Mouse (Mus musculus): Measurements from ENCODE around the gene Dnaaf5. TPM values are rescaled to one million over a fixed set of nuclear protein-coding genes. Genes with fewer than 3 reads are reported as not detected.

The Dnaaf5 gene
- polyA plus RNA-seq (2016; fragmentation: Nextera tagmentation; extraction: Ambion mirVana) = 12.9 and 13.1 TPM in 2 replicates

- under 1% methylated on average over 87 of the region's 87 CpGs for WGBS
- Histone ChIP-seq H3K36me3 (peaks cover 33% of the 10 kb centered on the region), H3K27me3 (ENCODE audit: low read depth, poor library complexity, severe bottlenecking) (no peaks in the 10 kb centered on the region), H3K4me1 (peaks cover 20% of the 10 kb centered on the region), H3K9me3 (replicated peaks) (no peaks in the 10 kb centered on the region), H3K27ac (peak within 1 kb of the TSS; percentile 85), H3K4me3 (peak within 1 kb of the TSS; percentile 91)
- peak; percentile 99 for DNase-seq (ENCODE audit: low spot score)
These were observed at the start of gene Dnaaf5, which contains the start of gene Prkar1b for GRCm38 (mm10) chr5:139149681-139150602. Gene Dnaaf5 (plus strand): TSS chr5:139150223. Gene Prkar1b (minus strand): TSS chr5:139150001.

GRCm38 (mm10) chr5:139101783-139102182, 48.2 kb upstream of the Dnaaf5 start:
- WGBS = 83% methylated on average over 6 of the region's 6 CpGs
- no peaks in the 10 kb centered on the region for H3K9me3 ChIP-seq (replicated peaks)
- no peak overlapping the region for H3K27ac ChIP-seq
- no peaks in the 10 kb centered on the region for H3K36me3 ChIP-seq
- H3K27me3 ChIP-seq (ENCODE audit: low read depth, poor library complexity, severe bottlenecking) = no peaks in the 10 kb centered on the region; the same call in 1 of the 2 replicates
- DNase-seq (ENCODE audit: low spot score) = no peak
- H3K4me3 ChIP-seq = no peak overlapping the region
- H3K4me1 ChIP-seq = peaks cover 10% of the 10 kb centered on the region

- H3K4me3 ChIP-seq = no peak overlapping the region
- DNase-seq (ENCODE audit: low spot score) = no peak
- H3K27ac ChIP-seq = no peak overlapping the region
- 84% methylated on average over 9 of the region's 9 CpGs for WGBS
- H3K27me3 ChIP-seq (ENCODE audit: low read depth, poor library complexity, severe bottlenecking) = no peaks in the 10 kb centered on the region
- no peaks in the 10 kb centered on the region for H3K36me3 ChIP-seq
- no peaks in the 10 kb centered on the region for H3K4me1 ChIP-seq
- H3K9me3 ChIP-seq (replicated peaks) = no peaks in the 10 kb centered on the region
These were observed 42.2 kb upstream of the Dnaaf5 start for GRCm38 (mm10) chr5:139107815-139108214.

- H3K36me3 ChIP-seq = no peaks in the 10 kb centered on the region
- 87% methylated on average over 2 of the region's 2 CpGs for WGBS
These were observed 39.7 kb upstream of the Dnaaf5 start for GRCm38 (mm10) chr5:139110140-139110855.

GRCm38 (mm10) chr5:139111991-139112390, 38.0 kb upstream of the Dnaaf5 start:
- no peak for DNase-seq (ENCODE audit: low spot score)
- no peak overlapping the region for H3K27ac ChIP-seq
- peaks cover 2% of the 10 kb centered on the region; the same call in 1 of the 2 replicates for H3K4me1 ChIP-seq
- H3K27me3 ChIP-seq (ENCODE audit: low read depth, poor library complexity, severe bottlenecking) = no peaks in the 10 kb centered on the region
- no peak overlapping the region for H3K4me3 ChIP-seq
- 88% methylated on average over 9 of the region's 9 CpGs for WGBS
- H3K9me3 ChIP-seq (replicated peaks) = no peaks in the 10 kb centered on the region
- no peaks in the 10 kb centered on the region for H3K36me3 ChIP-seq

More at GRCm38 (mm10) chr5:139110140-139110855, 39.7 kb upstream of the Dnaaf5 start:
- H3K4me3 ChIP-seq = no peak overlapping the region
- DNase-seq (ENCODE audit: low spot score) = no peak
- H3K27ac ChIP-seq = no peak overlapping the region
- peaks cover 2% of the 10 kb centered on the region; the same call in 1 of the 2 replicates for H3K4me1 ChIP-seq
- H3K9me3 ChIP-seq (replicated peaks) = no peaks in the 10 kb centered on the region
- H3K27me3 ChIP-seq (ENCODE audit: low read depth, poor library complexity, severe bottlenecking) = no peaks in the 10 kb centered on the region

GRCm38 (mm10) chr5:139112418-139112817, 37.6 kb upstream of the Dnaaf5 start:
- Histone ChIP-seq H3K27ac (no peak overlapping the region), H3K36me3 (no peaks in the 10 kb centered on the region), H3K4me1 (peaks cover 2% of the 10 kb centered on the region; the same call in 1 of the 2 replicates), H3K4me3 (no peak overlapping the region), H3K9me3 (replicated peaks) (no peaks in the 10 kb centered on the region), H3K27me3 (ENCODE audit: low read depth, poor library complexity, severe bottlenecking) (no peaks in the 10 kb centered on the region)
- WGBS = 87% methylated on average over 9 of the region's 9 CpGs
- no peak for DNase-seq (ENCODE audit: low spot score)

GRCm38 (mm10) chr5:139114876-139115275, 35.1 kb upstream of the Dnaaf5 start:
- peaks cover 13% of the 10 kb centered on the region for H3K4me1 ChIP-seq
- no peaks in the 10 kb centered on the region for H3K36me3 ChIP-seq
- H3K27me3 ChIP-seq (ENCODE audit: low read depth, poor library complexity, severe bottlenecking) = no peaks in the 10 kb centered on the region
- DNase-seq (ENCODE audit: low spot score) = no peak
- no peak overlapping the region for H3K4me3 ChIP-seq
- H3K27ac ChIP-seq = no peak overlapping the region
- H3K9me3 ChIP-seq (replicated peaks) = no peaks in the 10 kb centered on the region
- 83% methylated on average over 4 of the region's 4 CpGs for WGBS

- DNase-seq (ENCODE audit: low spot score) = no peak
- Histone ChIP-seq H3K4me3 (no peak overlapping the region), H3K9me3 (replicated peaks) (no peaks in the 10 kb centered on the region), H3K27ac (no peak overlapping the region), H3K27me3 (ENCODE audit: low read depth, poor library complexity, severe bottlenecking) (no peaks in the 10 kb centered on the region), H3K4me1 (peaks cover 13% of the 10 kb centered on the region), H3K36me3 (no peaks in the 10 kb centered on the region)
- WGBS = 95% methylated on average over 7 of the region's 7 CpGs
These were observed 34.5 kb upstream of the Dnaaf5 start for GRCm38 (mm10) chr5:139115507-139115906.

- Histone ChIP-seq H3K27ac (no peak overlapping the region), H3K27me3 (ENCODE audit: low read depth, poor library complexity, severe bottlenecking) (no peaks in the 10 kb centered on the region), H3K36me3 (no peaks in the 10 kb centered on the region), H3K4me3 (no peak overlapping the region), H3K9me3 (replicated peaks) (no peaks in the 10 kb centered on the region), H3K4me1 (peaks cover 13% of the 10 kb centered on the region)
- no peak for DNase-seq (ENCODE audit: low spot score)
- 58% methylated on average over 5 of the region's 5 CpGs for WGBS
These were observed 31.7 kb upstream of the Dnaaf5 start for GRCm38 (mm10) chr5:139118139-139118960.

GRCm38 (mm10) chr5:139118961-139119276, 31.1 kb upstream of the Dnaaf5 start:
- WGBS = 75% methylated on average over 2 of the region's 2 CpGs
- Histone ChIP-seq H3K4me1 (peaks cover 13% of the 10 kb centered on the region), H3K9me3 (replicated peaks) (no peaks in the 10 kb centered on the region), H3K27me3 (ENCODE audit: low read depth, poor library complexity, severe bottlenecking) (no peaks in the 10 kb centered on the region), H3K4me3 (no peak overlapping the region), H3K27ac (no peak overlapping the region), H3K36me3 (no peaks in the 10 kb centered on the region)
- no peak for DNase-seq (ENCODE audit: low spot score)

GRCm38 (mm10) chr5:139125717-139126116, 24.3 kb upstream of the Dnaaf5 start:
- Histone ChIP-seq H3K9me3 (replicated peaks) (no peaks in the 10 kb centered on the region), H3K27me3 (ENCODE audit: low read depth, poor library complexity, severe bottlenecking) (peaks cover 35% of the 10 kb centered on the region), H3K4me3 (no peak overlapping the region), H3K27ac (no peak overlapping the region), H3K36me3 (no peaks in the 10 kb centered on the region), H3K4me1 (peaks cover 11% of the 10 kb centered on the region)
- DNase-seq (ENCODE audit: low spot score) = no peak
- WGBS = 74% methylated on average over 3 of the region's 3 CpGs

- no peaks in the 10 kb centered on the region for H3K9me3 ChIP-seq (replicated peaks)
- 51% methylated on average over 12 of the region's 12 CpGs for WGBS
- H3K27ac ChIP-seq = no peak overlapping the region
- peaks cover 11% of the 10 kb centered on the region for H3K4me1 ChIP-seq
- H3K4me3 ChIP-seq = peak overlapping the region; percentile 68
- peaks cover 50% of the 10 kb centered on the region for H3K27me3 ChIP-seq (ENCODE audit: low read depth, poor library complexity, severe bottlenecking)
- no peaks in the 10 kb centered on the region for H3K36me3 ChIP-seq
- no peak for DNase-seq (ENCODE audit: low spot score)
These were observed 21.5 kb upstream of the Dnaaf5 start for GRCm38 (mm10) chr5:139128476-139129065.
